Mouse (Mus musculus): ENCODE data around the gene Zfp978.
"Not testable (repeated sequence)": the region's sequence is repeated elsewhere in the genome, so short reads cannot be mapped to it uniquely, and the experiment has no call there.

Gene Zfp978

DNA sequence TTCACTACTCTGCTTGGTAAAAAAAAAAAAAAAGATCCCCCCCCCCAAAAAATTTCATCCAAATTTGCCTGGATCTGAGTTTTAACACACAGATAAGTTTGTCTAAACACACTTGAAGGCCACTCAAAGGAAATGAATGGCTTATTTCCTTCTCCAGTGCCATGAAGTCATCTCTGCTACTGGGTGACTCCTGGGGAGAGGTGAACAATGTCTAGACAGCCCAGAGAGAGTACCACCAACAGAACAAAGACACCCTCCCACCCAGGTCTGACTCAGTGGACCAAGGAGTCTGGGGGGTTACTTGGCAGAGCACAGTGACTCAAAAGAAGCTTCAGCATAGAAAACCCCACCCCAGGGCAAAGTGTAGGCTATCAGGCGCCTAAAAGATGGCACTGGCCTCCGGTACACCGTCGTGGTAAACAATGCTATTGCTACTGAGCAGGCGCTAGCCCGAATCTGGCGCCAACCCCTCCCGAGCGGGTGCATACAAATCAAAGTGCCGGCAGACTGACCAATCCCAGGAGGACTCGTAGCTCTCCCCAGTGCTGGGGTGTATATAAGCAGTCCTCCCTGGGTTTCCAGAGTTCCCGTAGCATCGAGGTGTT is 9.6 kb upstream of the Zfp978 start:
- not testable (repeated sequence) for DNase-seq

DNA sequence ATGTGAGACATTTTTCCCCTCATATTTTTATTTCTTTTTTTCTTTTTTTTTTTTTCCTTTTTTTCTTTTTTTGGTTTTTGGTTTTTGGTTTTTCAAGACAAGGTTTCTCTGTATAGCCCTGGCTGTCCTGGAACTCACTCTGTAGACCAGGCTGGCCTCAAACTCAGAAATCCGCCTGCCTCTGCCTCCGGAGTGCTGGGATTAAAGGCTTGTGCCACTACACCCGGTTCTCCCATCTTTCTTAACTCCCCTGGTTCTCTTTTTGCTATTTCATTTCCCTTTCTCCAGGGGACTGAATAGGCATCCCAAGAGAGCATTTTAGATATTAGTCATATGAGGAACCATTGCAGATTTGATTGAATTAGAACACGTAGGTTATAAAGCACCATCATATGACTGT is 7.5 kb upstream of the Zfp978 start:
- not testable (repeated sequence) for DNase-seq

DNA sequence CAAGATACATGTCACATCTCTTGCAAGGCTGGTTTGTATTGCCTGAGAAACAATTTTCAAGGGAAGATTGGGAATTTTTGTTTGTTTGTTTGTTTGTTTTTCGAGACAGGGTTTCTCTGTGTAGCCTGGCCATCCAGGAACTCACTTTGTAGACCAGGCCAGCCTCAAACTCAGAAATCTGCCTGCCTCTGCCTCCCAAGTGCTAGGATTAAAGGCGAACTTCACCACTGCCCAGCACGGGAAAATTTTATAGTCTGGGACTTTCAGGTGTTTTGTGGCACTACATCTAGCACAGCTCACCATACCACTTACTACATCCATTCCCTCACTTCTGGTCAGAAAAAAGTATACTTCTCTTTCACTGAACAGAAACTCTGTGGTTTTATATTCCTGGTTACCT is 5.1 kb upstream of the Zfp978 start:
- not testable (repeated sequence) for DNase-seq

DNA sequence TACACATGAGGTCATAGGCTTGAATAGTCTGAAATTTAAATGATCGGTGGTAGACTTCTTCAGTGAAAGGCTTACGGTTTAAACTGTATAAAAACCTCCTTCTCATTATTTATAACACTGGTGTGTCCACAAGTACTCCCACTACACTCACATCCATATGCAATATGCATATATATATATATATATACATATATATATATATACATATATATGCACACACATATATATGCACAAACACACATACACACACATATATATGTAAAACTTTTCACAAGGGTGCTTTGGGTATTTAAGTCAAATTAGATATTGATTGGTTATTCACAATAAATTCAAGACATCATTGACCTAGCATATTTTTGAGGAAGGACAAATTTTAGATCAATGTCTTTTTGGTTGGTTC is 3.9 kb upstream of the Zfp978 start:
- not testable (repeated sequence) for DNase-seq

DNA sequence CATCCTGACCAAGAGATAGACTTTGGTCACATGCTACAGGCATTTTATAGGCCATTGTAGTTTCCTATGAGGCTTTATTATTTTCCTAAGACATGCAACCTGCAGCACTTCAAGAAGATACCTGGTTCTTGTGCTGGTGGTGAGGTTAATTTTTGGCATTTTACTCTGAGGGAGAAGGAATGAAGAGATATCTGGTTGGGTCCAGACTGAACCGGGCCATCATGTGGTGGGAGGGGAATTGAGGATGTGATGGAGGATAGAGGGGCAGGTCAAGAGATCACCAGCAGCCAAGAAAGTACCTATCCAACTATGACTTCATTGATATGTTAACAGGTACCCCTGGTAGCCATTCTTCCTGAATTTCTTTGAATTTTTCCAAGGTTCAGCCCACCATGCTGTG is 769 bp downstream of the Zfp978 start:
- DNase-seq, result not testable (repeated sequence)

DNA sequence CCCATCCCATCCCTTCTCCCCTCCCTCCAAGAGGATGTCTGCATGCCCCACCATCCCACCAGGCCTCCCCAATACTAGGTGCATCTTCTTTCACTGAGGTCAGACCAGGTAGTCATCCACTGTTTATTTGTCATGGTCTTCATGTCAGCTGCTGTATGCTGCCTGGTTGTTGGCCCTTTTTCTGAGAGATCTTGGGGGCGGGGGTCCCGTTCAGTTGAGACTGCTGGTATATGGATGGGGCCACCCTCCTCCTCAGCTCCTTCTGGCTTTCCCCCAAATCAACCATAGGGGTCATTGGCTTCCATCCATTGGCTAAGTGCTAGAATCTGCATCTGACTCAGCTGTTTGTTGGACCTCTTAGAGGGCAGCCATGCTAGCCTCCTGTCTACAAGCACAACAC is 8.5 kb downstream of the Zfp978 start:
- not testable (repeated sequence) for DNase-seq

DNA sequence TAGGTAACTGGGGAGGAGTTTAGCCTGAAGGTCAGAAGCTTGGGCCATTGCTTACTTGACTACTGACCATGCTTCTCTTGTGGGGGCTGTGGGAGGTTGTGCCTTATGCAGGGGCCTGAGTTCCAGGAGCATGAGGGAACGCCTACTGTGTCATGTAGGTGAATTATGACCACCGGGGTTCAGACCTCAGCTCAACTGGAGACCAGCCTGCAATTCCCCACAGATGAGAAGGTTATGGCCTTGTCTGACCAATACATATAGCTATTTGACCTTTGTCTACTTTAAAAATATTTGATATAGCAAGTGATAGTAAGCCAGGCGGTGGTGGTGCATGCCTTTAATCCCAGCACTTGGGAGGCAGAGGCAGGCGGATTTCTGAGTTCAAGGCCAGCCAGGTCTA is 22.1 kb downstream of the Zfp978 start:
- not testable (repeated sequence) for DNase-seq

DNA sequence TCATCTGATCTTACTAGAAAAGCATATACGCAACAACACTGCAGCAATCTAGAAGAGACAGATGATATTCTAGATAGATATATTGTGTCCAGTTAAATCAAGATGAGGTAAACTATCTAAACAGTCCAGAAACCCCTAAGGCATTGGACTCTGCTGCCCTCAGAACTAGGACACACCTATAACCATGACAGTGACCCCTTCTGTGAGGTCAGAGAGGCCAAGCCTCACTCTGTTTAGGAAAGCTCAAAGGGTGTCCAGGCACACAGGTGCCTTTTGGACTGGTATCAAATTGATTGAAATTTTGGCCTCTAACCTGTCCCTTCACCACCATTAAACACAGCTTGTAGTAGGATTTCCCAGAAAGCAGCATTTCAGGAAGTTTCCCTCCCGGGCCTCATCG is 36.1 kb downstream of the Zfp978 start:
- not testable (repeated sequence) for DNase-seq

DNA sequence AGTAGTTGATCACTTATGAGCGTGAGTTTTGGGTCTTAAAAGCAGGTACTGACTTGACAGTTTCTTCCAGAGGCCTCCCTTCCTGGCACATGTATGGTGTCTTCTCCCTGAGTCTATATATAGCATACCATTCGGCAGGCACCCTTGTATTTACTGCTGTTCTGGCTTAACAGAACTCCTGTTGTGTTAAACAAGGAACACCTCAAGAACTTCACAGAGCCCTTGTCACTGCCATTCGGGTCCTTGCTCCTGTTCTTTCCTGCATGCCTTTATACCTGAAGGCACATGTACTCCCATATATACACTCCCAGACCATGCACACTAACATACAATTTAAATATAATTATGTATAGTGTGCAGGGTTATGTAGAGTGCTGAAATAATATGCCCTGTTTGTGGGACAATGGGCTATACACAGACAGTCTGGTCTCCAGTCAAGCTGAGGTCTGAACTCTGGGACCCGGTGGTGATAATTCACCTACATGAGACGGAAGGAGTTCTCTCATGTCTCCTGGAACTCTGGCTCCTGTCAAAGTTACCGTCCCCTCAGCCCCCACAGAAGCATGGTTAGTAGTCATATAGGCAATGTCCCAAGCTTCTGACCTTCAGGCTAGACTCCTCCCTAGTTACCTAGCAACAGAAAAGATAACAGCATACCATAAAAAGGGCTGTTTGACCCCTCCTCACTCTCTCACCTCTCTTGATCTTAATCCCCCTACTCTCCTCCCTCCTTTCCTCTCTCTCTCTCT is 37.0 kb downstream of the Zfp978 start:
- not testable (repeated sequence) for DNase-seq

DNA sequence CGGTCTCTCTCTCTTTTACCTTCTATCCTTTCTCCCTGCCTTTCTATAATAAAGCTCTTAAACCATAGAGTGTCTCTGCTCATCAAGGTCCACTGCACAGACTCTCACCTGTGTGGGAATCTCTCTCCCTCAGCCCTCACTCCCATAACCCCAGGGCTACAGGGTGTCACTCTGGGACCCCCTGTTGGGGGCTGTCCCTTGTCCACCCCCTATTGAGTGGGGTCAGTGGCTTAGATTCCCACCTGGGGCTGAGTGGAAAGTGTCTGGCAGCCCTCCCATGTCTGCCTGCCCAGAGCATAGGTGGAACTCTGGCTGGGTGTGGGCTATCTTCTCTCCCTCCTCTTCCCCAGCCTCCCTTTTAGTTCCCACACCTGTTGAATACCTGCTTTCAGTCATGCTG is 37.6 kb downstream of the Zfp978 start:
- DNase-seq, result not testable (repeated sequence)

DNA sequence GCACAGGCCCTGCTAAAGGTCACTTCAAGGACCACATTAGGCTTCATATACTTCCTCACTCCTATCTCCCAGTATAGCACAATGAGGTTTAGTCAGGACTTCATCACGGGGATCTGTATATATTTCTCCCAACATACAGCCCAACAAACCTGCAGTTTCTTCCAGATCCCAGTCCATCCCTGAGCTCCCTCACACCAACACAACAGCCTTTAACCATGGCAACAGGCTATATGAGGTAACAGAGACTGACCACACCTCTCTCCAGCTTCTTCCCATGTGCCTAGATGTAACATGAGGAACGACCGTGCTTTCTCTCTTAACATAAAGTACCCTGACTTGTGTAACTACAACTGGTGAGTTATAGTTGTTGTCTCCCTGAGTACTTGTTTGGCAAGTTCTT is 38.4 kb downstream of the Zfp978 start:
- not testable (repeated sequence) for DNase-seq

DNA sequence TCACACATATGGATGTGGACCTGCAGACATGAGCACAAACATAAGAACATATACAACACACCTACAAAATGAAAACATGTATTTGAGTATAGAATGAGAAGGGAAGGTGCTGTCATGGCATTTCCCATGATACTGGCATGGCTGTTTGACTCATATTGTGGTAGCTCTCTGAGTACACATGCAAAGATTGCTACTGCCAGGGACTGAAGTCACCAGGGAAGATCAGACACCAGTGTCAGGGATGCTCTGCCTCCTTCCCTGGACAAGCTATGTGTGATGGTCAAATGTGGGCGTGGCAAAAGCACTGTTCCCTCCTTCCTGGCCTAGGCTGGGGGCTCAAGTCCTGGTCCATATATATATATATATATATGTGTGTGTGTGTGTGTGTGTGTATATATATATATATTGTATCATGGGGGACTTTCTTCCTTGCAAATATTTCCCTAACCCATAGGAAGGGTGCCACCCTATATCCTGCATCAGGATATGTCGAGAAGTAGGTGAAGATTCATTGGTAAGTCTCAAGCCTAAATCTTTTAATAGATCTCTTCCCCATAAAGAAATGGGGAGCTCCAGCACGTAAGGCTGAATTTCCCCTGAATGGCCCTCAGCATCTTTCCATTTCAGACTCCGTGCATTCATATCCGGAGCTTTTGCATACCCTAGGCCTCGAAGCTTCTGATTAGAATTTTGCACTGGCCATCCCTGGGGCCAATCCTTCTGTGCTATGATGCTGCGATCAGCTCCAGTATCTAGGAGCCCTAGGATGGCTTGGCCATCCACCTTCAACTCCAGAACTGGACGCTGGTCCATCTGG is 39.1 kb downstream of the Zfp978 start:
- DNase-seq, result not testable (repeated sequence)

DNA sequence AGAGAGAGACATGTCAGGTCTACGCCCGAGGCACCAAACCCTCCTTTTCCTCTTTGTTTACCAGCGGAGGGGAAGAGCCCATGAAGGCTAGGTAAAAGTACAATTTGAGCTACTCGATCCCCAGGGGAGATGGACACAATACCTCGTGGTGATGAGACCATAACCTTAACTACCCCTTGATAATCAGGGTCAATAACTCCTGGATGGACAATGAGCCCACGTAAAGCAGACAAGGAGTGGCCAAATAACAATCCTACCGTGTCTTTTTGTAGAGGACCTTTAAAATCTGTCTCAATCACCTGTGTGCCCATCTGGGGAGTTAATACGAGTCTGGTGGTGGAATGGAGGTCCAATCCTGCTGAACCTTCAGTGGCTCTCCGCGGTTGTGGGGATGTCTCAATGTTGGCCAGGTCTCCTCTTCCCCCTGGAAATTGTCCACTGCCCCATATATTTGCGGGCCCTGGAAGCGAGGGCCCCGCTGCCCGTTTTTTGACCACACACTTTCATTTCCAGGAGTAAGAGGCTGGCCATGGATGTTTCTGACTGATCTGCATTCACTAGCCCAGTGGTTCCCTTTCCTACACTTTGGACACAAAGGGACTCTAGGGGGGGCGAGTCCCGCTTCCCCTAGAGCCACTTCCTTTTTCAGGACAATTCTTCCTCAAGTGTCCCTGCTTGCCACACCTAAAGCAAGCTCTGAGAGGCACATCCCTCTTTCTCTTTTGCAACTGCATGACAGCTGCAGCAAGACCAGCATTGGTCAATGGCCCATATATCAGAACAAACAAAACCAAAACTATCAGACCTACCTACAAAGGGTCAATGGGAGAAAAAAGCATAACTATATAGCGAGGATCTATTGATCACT is 40.0 kb downstream of the Zfp978 start:
- not testable (repeated sequence) for DNase-seq

DNA sequence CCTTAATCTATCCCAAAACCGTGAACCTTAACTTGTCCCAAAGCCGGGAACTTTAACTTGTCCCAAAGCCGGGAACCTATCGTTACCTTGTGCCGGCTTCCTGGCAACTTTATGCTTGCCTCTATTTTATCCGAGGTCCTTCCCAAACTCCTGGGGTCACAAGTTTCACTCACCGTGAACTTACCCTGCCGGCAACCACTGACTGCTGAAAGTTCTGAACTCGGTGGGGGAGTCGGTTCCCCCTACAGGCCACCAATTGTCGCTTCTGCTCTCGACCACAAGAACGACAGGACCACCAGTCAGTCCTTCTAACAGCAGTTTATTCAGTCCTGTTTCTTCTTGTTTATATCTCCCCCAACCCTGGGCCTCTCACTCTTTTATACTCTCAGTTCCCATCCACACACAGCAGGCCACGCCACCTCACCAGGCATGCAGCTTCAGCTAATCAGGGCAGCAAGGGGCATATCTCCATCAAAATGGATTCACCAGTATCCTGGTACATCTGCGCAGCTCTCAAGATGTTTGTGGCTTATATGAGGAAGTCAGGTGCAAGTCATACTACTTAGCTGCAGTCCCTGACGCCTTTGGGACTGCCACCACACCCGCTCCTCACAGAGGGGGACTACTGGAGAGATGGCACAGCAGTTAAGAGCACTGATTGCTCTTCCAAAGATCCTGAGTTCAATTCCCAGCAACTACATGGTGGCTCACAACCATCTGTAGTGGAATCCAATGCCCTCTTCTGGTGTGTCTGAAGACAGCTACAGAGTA is 40.8 kb downstream of the Zfp978 start:
- DNase-seq, result not testable (repeated sequence)

DNA sequence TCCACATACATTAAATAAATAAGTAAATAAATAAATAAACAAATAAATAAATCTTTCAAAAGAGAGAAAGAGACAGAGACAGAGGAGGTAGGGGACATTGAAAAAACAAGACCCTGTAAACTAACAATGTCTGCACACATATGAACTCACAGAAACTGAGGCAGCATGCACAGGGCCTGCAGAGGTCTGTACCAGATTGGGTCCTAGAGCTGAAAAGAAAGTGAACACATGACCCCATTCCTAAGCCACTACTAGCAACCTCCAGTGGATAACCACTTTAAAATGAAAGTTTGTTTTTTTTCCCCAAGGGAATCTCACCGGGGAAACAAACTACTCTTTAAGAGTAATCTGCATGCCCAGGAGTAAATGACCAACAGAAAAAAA is 41.4 kb downstream of the Zfp978 start:
- DNase-seq, result not testable (repeated sequence)

DNA sequence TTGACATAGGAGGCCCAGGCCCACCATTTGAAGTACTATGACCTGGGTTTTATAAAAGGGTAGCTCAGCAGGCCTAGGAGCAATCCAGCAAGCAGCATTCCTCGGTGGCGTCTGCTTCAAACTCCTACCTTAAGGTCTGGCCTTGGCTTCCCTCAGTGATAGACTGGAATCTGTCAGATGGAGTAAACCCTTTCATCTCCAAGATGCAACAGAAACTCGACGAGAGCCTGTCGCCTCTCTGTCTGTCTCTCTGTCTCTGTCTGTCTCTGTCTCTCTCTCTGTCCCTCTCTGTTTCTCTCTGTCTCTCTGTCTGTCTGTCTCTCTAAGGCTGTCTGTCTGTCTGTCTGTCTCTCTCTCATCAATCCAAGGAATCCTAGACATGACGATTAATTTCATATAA is 42.4 kb downstream of the Zfp978 start:
- not testable (repeated sequence) for DNase-seq

DNA sequence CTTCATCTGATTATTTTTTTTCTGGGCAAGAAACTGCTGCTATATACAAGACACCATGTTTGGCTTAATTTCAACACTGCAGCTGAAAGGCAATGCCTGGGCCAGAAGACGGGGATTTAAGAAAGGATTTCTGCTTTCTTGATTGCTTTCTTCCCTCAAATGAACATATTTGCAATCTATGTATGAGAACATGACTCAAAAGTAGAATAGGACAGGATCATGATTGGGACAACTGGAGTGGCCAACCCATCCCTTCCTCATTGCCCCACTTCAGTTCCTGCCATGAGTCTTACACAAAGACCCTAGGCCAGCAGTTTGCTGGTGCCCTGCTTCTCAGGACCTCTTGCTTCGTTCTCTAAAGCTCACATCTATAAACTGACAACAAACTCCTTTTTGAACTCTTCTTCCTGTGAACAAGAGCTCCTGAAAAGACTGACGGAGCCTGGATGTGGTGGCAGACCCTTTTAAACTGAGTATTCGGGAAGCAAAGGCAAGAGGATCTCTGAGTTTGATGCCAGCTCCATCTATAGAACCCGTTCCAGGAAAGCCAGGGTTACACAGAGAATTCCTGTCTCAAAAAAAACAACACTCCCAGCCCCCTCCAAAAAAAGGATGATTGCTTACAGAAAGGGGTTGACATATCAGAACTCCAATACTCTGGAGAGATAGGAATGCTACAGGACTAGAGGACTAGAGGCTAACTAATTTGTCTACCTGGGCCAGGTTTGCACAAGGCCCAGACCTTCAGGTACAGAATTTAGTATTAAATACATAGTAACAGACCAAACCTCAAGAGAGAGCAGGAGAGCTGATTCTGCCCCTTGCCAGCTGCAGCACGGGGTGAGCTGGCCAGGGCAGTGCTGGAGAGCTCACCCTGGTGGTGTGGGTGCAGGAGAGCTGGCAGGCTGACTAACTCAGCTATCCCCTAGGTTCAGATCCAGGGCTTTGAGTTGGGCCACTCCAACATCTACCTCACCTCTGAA is 43.1 kb downstream of the Zfp978 start:
- DNase-seq, result not testable (repeated sequence)

DNA sequence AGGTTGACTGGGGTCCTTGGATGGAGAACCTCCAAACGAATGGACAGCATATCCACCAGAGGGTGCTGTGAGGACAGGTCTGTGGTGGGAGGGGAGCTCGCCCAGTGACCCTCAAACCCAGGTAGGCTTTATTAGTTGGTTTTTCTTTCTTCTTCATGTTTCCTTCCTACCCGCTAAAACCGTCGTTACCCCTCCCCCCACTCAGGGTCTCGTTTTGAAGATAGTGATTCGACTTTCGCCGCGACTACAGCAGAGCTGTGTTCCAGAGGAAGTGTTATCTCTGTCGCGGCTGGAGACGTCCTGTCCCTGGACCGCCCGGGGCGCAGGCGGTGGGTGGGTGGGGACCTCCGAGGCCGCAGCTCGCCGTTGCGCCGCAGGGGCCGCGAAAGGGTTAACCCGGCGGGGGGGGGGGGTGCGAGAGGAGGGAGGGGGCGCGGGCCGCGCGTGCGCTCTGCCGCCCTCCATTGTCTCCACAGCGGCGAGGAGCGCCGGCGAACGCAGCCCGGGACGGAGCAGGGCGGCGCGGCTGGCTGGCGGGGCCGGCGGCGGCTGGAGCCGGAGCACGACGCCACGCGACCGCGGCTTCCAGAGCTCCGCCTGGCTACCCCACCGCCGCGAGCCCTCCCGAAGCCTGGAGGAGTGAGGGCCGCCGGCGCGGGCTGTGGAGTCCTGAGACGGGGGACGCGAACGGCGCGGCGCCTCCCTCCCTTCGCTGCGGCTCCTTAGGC is 45.8 kb downstream of the Zfp978 start:
- DNase-seq, result peak; percentile 64

DNA sequence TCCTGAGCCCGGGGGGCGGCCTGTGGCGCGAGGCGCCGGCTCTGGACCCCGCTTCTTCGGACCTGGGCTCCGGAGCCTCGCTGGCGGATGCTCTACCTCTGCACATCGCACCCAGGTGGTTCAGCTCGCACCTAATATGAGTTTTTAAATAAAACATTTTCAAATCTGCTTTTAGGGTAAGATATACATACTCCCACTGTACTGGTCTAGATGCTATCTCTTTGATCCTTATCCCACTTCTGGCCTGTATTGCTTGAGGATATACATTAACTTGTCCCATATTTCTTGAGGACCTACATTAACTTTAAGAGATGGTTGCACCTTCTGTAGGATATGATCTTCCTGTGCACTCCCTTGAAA is 46.3 kb downstream of the Zfp978 start:
- DNase-seq, result no peak

DNA sequence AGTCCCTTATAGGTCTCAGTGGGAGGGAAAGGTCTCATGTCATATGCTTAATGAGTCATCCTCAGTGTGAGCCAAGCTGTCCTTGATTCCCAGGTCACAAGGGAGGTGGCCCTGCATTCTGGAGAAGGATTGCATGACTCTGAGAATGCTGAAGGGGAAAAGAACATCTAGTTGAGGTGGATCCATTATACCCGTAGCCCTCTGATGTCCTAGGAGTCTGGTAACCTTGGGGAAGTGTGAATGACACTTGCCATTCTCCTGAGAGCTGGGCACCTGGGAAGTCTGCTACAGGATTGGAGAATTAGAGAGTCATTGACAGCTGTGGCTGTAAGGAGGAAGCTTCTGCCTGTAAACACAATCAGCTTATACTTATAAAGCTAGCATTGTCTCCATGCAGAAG is 55.3 kb downstream of the Zfp978 start:
- DNase-seq, result not testable (repeated sequence)

All from liver (tissue).